Mouse (Mus musculus) lung, embryonic 16.5 days (tissue): ENCODE measurements around the gene Limd1. TPM values are rescaled to one million over a fixed set of nuclear protein-coding genes. Genes with fewer than 3 reads are reported as not detected.

Experiments
- ATAC-seq: fragments of 200-750 bp; cut with Nextera tagmentation; 2 replicates; pipeline ENCODE4 v1.8.0; 2017; ENCODE audit warnings: low read depth, mild to moderate bottlenecking, moderate library complexity
- H3K27ac ChIP-seq: fragments of 300-500 bp; sonication (generic); 2 replicates; pipeline ENCODE4 v1.5.1; 2014; ENCODE audit warnings: mild to moderate bottlenecking, control low read depth, low read length
- H3K27me3 ChIP-seq: fragments of 300-500 bp; sonication (generic); 2 replicates; pipeline ENCODE4 v1.6.1; 2014; ENCODE audit warnings: low read depth, low read length, mixed read lengths; ENCODE audit not compliant: control insufficient read depth, insufficient read depth
- H3K36me3 ChIP-seq: fragments of 300-500 bp; sonication (generic); 2 replicates; pipeline ENCODE4 v1.6.1; 2014; ENCODE audit warnings: low read length; ENCODE audit not compliant: control insufficient read depth, insufficient read depth
- H3K4me1 ChIP-seq: fragments of 300-500 bp; sonication (generic); replicated peaks from 2 replicates; pipeline ENCODE4 v1.6.1; 2014; ENCODE audit warnings: low read length, mixed read lengths; ENCODE audit not compliant: control insufficient read depth, insufficient read depth
- H3K4me2 ChIP-seq: fragments of 300-500 bp; sonication (generic); 2 replicates; pipeline ENCODE4 v1.6.1; 2014; ENCODE audit warnings: low read depth, low read length, control low read depth
- H3K4me3 ChIP-seq: fragments of 300-500 bp; sonication (generic); 2 replicates; pipeline ENCODE4 v1.5.1; 2014; ENCODE audit warnings: mild to moderate bottlenecking, low read length, control low read depth
- H3K9ac ChIP-seq: fragments of 300-500 bp; sonication (generic); 2 replicates; pipeline ENCODE4 v1.6.1; 2014; ENCODE audit warnings: low read length, control low read depth
- H3K9me3 ChIP-seq: fragments of 300-500 bp; sonication (generic); 2 replicates; pipeline ENCODE4 v1.6.1; 2016; ENCODE audit warnings: low read length; ENCODE audit not compliant: control insufficient read depth
- WGBS: fragments of 180-500 bp; shearing (Covaris S2); extraction: QIAGEN DNeasy Blood & Tissue Kit; methylation state at CpG from one replicate; pipeline ENCODE4 v1.1.7; 2014; 5-methylcytosine and 5-hydroxymethylcytosine counted together
- polyA plus RNA-seq: library from polyadenylated mRNA; unstranded; fragments of >200 nt; fragmentation: Nextera tagmentation; extraction: Ambion mirVana; gene quantifications from 2 replicates; pipeline ENCODE4 v1.2.1, GENCODE M21; 2015

Gene Limd1
- polyA plus RNA-seq, 1 experiment from 2014 or later: 61.5 TPM

- Histone ChIP-seq H3K27ac (peak overlapping the region; percentile 60), H3K27me3 (no peaks in the 10 kb centered on the region), H3K4me1 (peaks cover 35% of the 10 kb centered on the region), H3K4me2 (no peak overlapping the region), H3K9me3 (no peaks in the 10 kb centered on the region), H3K4me3 (no peak overlapping the region), H3K36me3 (no peaks in the 10 kb centered on the region), H3K9ac (no peak overlapping the region)
- ATAC-seq: peak; percentile 49
- WGBS: 56% methylated on average over 5 of the region's 5 CpGs
Observed at GRCm38 (mm10) chr9:123490930-123491329, 12.4 kb downstream of the Limd1 start.

- H3K9ac ChIP-seq: peak overlapping the region; percentile 40; the same call in 1 of the 2 replicates
- H3K27ac ChIP-seq: peak overlapping the region; percentile 58
- H3K4me1 ChIP-seq: peaks cover 45% of the 10 kb centered on the region
- no peaks in the 10 kb centered on the region for H3K27me3 ChIP-seq
- ATAC-seq: peak; percentile 67
- no peak overlapping the region for H3K4me3 ChIP-seq
- no peaks in the 10 kb centered on the region for H3K36me3 ChIP-seq
- H3K9me3 ChIP-seq: no peaks in the 10 kb centered on the region
- WGBS: 46% methylated on average over 9 of the region's 9 CpGs
- no peak overlapping the region for H3K4me2 ChIP-seq
Observed at GRCm38 (mm10) chr9:123491917-123492585, 13.5 kb downstream of the Limd1 start.

- WGBS: 18% methylated on average over 13 of the region's 13 CpGs
- Histone ChIP-seq H3K4me1 (peaks cover 37% of the 10 kb centered on the region), H3K27me3 (no peaks in the 10 kb centered on the region), H3K4me3 (no peak overlapping the region), H3K9ac (no peak overlapping the region), H3K36me3 (peaks cover 5% of the 10 kb centered on the region; the same call in 1 of the 2 replicates), H3K4me2 (peak overlapping the region; percentile 39), H3K27ac (no peak overlapping the region), H3K9me3 (no peaks in the 10 kb centered on the region)
- ATAC-seq: no peak
Observed at GRCm38 (mm10) chr9:123496665-123497064, 18.2 kb downstream of the Limd1 start.

GRCm38 (mm10) chr9:123497906-123498305, 19.4 kb downstream of the Limd1 start:
- peaks cover 9% of the 10 kb centered on the region for H3K36me3 ChIP-seq
- H3K4me2 ChIP-seq: no peak overlapping the region
- H3K27ac ChIP-seq: no peak overlapping the region
- WGBS: 29% methylated on average over 5 of the region's 5 CpGs
- peak; percentile 78 for ATAC-seq
- no peak overlapping the region for H3K4me3 ChIP-seq
- H3K4me1 ChIP-seq: peaks cover 27% of the 10 kb centered on the region
- H3K27me3 ChIP-seq: no peaks in the 10 kb centered on the region
- no peak overlapping the region for H3K9ac ChIP-seq
- no peaks in the 10 kb centered on the region for H3K9me3 ChIP-seq

GRCm38 (mm10) chr9:123500480-123500879, 22.0 kb downstream of the Limd1 start:
- H3K27ac ChIP-seq: no peak overlapping the region
- no peak for ATAC-seq
- 76% methylated on average over 4 of the region's 4 CpGs for WGBS

GRCm38 (mm10) chr9:123503171-123503834, 24.8 kb downstream of the Limd1 start:
- WGBS: 63% methylated on average over 5 of the region's 5 CpGs
- Histone ChIP-seq H3K27ac (no peak overlapping the region; the same call in 1 of the 2 replicates), H3K9ac (no peak overlapping the region), H3K9me3 (no peaks in the 10 kb centered on the region), H3K4me3 (no peak overlapping the region), H3K4me1 (peaks cover 31% of the 10 kb centered on the region), H3K27me3 (no peaks in the 10 kb centered on the region), H3K4me2 (no peak overlapping the region), H3K36me3 (peaks cover 14% of the 10 kb centered on the region)
- ATAC-seq: no peak

More at GRCm38 (mm10) chr9:123500480-123500879, 22.0 kb downstream of the Limd1 start:
- Histone ChIP-seq H3K4me2 (no peak overlapping the region), H3K9ac (no peak overlapping the region), H3K4me1 (peaks cover 39% of the 10 kb centered on the region), H3K9me3 (no peaks in the 10 kb centered on the region), H3K27me3 (no peaks in the 10 kb centered on the region), H3K36me3 (peaks cover 14% of the 10 kb centered on the region), H3K4me3 (no peak overlapping the region)

GRCm38 (mm10) chr9:123504325-123504724, 25.8 kb downstream of the Limd1 start:
- no peak overlapping the region for H3K4me3 ChIP-seq
- H3K9me3 ChIP-seq: no peaks in the 10 kb centered on the region
- ATAC-seq: peak; percentile 27; the same call in 1 of the 2 replicates
- H3K27ac ChIP-seq: no peak overlapping the region
- H3K27me3 ChIP-seq: no peaks in the 10 kb centered on the region
- H3K36me3 ChIP-seq: peaks cover 14% of the 10 kb centered on the region
- no peak overlapping the region for H3K9ac ChIP-seq
- H3K4me2 ChIP-seq: no peak overlapping the region
- whole genome bisulfite sequencing: 13% methylated on average over 2 of the region's 2 CpGs
- H3K4me1 ChIP-seq: peaks cover 31% of the 10 kb centered on the region

GRCm38 (mm10) chr9:123505598-123505997, 27.1 kb downstream of the Limd1 start:
- Histone ChIP-seq H3K36me3 (peaks cover 17% of the 10 kb centered on the region; the same call in 1 of the 2 replicates), H3K4me2 (no peak overlapping the region), H3K4me3 (no peak overlapping the region), H3K27me3 (no peaks in the 10 kb centered on the region), H3K27ac (peak overlapping the region; percentile 17; the same call in 1 of the 2 replicates), H3K9me3 (no peaks in the 10 kb centered on the region), H3K9ac (no peak overlapping the region), H3K4me1 (peaks cover 36% of the 10 kb centered on the region)
- WGBS: 23% methylated on average over 1 of the region's 1 CpGs
- ATAC-seq: peak; percentile 48
